Mouse (Mus musculus): Measurements from ENCODE around the gene Cstl1. TPM values are rescaled to one million over a fixed set of nuclear protein-coding genes. Genes with fewer than 3 reads are reported as not detected.
A peak's percentile ranks its signal among the peaks of the same experiment; 100 is the strongest.

Gene Cstl1
- not detected in 2 replicates for polyA plus RNA-seq (2012; rRNA removed)
- not detected in 2 replicates for polyA plus RNA-seq (2014; fragmentation: Nextera tagmentation; extraction: Ambion mirVana)

GRCm38 (mm10) chr2:148750058-148750457 is at the start of gene Cstl1:
Cstl1 (plus strand) TSS chr2:148750358.
- no peak within 1 kb of the TSS for H3K4me3 ChIP-seq (replicated peaks; ENCODE audit: low read length)
- no peaks in the 10 kb centered on the region for H3K9me3 ChIP-seq (ENCODE audit: control insufficient read depth, low read length)
- no peak for DNase-seq (ENCODE audit: low spot score)
- no peaks in the 10 kb centered on the region for H3K36me3 ChIP-seq (ENCODE audit: control insufficient read depth, insufficient read depth, low read length)
- H3K27ac ChIP-seq (replicated peaks; ENCODE audit: low read depth, low read length), result no peak within 1 kb of the TSS
- no peaks in the 10 kb centered on the region for H3K27me3 ChIP-seq (ENCODE audit: control insufficient read depth, insufficient read depth, low read length)
- H3K4me2 ChIP-seq (replicated peaks; ENCODE audit: low read depth, low read length, severe bottlenecking), result no peak within 1 kb of the TSS
- ATAC-seq (ENCODE audit: low FRiP score, low read depth), result no peak
- 72% methylated on average over 1 of the region's 1 CpGs for WGBS
- TF ChIP-seq POLR2A (IDR thresholded peaks at IDR 0.05; ENCODE audit: borderline replicate concordance, extremely low read depth, insufficient read depth, insufficient read length), result no peak
- no peak within 1 kb of the TSS for H3K9ac ChIP-seq (ENCODE audit: low read depth, low read length, severe bottlenecking)
- no peaks in the 10 kb centered on the region for H3K4me1 ChIP-seq (ENCODE audit: control insufficient read depth, insufficient read depth, low read length)

DNA sequence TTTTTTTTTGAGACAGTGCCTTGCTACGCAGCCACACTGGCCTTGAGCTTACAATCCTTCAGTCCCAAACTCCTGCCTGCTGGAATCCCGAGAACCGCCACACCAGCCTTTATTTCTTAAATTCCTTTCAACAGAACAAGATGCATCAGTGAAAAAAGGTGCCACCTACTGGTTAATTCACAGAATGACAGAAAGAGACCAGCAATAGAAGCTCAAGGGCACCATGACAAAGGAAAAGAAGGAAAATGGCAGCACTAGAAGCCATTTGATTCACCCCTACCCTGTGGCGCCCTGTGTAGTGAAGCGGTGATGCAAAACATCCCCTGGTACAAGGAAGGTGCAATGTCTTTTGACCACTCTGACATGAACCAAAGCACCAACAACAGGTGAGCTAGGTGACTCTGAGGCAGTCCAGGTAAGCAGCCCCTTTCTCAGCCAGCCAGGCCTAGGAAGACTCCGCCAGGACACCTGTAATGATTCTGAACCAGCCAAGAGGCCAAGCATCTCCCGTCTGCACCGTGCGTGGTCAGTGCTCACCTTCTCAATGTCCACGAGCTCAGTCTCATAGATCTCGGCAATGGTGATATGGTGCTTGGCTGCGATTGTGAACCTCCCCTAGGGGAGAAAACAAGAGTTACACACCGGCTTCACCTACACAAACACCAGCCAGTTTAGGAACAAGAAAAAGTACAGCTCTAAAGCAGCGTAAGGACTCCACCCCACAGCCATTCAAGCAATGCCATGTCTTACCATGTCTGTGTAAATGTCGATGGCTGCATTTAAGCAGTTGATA is 43.6 kb upstream of the Cstl1 start:
- Histone ChIP-seq H3K9me3 (ENCODE audit: control insufficient read depth, low read length) (no peaks in the 10 kb centered on the region), H3K4me3 (replicated peaks; ENCODE audit: low read length) (no peak overlapping the region), H3K36me3 (ENCODE audit: control insufficient read depth, insufficient read depth, low read length) (peaks cover 9% of the 10 kb centered on the region), H3K27ac (replicated peaks; ENCODE audit: low read depth, low read length) (no peak overlapping the region), H3K4me1 (ENCODE audit: control insufficient read depth, insufficient read depth, low read length) (no peaks in the 10 kb centered on the region), H3K27me3 (ENCODE audit: control insufficient read depth, insufficient read depth, low read length) (no peaks in the 10 kb centered on the region), H3K9ac (ENCODE audit: low read depth, low read length, severe bottlenecking) (no peak overlapping the region), H3K4me2 (replicated peaks; ENCODE audit: low read depth, low read length, severe bottlenecking) (no peak overlapping the region)
- DNase-seq (ENCODE audit: low spot score) (peak; percentile 70), ATAC-seq (ENCODE audit: low FRiP score, low read depth) (peak; percentile 19; the same call in 1 of the 2 replicates)
- 82% methylated on average over 15 of the region's 15 CpGs for WGBS
- no peak for TF ChIP-seq POLR2A (IDR thresholded peaks at IDR 0.05; ENCODE audit: borderline replicate concordance, extremely low read depth, insufficient read depth, insufficient read length)

GRCm38 (mm10) chr2:148707202-148707530 is 43.0 kb upstream of the Cstl1 start:
- Histone ChIP-seq H3K9ac (ENCODE audit: low read depth, low read length, severe bottlenecking) (no peak overlapping the region), H3K27me3 (ENCODE audit: control insufficient read depth, insufficient read depth, low read length) (no peaks in the 10 kb centered on the region), H3K4me3 (replicated peaks; ENCODE audit: low read length) (no peak overlapping the region), H3K4me1 (ENCODE audit: control insufficient read depth, insufficient read depth, low read length) (no peaks in the 10 kb centered on the region), H3K36me3 (ENCODE audit: control insufficient read depth, insufficient read depth, low read length) (peaks cover 9% of the 10 kb centered on the region; the same call in 1 of the 2 replicates), H3K4me2 (replicated peaks; ENCODE audit: low read depth, low read length, severe bottlenecking) (no peak overlapping the region), H3K9me3 (ENCODE audit: control insufficient read depth, low read length) (no peaks in the 10 kb centered on the region), H3K27ac (replicated peaks; ENCODE audit: low read depth, low read length) (no peak overlapping the region)
- 85% methylated on average over 6 of the region's 6 CpGs for WGBS
- ATAC-seq (ENCODE audit: low FRiP score, low read depth) (no peak), DNase-seq (ENCODE audit: low spot score) (no peak)
- TF ChIP-seq POLR2A (IDR thresholded peaks at IDR 0.05; ENCODE audit: borderline replicate concordance, extremely low read depth, insufficient read depth, insufficient read length), result no peak

GRCm38 (mm10) chr2:148712326-148712725 is 37.8 kb upstream of the Cstl1 start:
- Histone ChIP-seq H3K9ac (ENCODE audit: low read depth, low read length, severe bottlenecking) (no peak overlapping the region), H3K4me2 (replicated peaks; ENCODE audit: low read depth, low read length, severe bottlenecking) (no peak overlapping the region), H3K4me1 (ENCODE audit: control insufficient read depth, insufficient read depth, low read length) (no peaks in the 10 kb centered on the region), H3K4me3 (replicated peaks; ENCODE audit: low read length) (no peak overlapping the region), H3K27ac (replicated peaks; ENCODE audit: low read depth, low read length) (no peak overlapping the region), H3K9me3 (ENCODE audit: control insufficient read depth, low read length) (no peaks in the 10 kb centered on the region), H3K27me3 (ENCODE audit: control insufficient read depth, insufficient read depth, low read length) (no peaks in the 10 kb centered on the region), H3K36me3 (ENCODE audit: control insufficient read depth, insufficient read depth, low read length) (0 out of 2 replicates have a peak, but pooled peaks cover 1% of the 10 kb centered on the region)
- DNase-seq (ENCODE audit: low spot score) (no peak), ATAC-seq (ENCODE audit: low FRiP score, low read depth) (no peak)
- TF ChIP-seq POLR2A (IDR thresholded peaks at IDR 0.05; ENCODE audit: borderline replicate concordance, extremely low read depth, insufficient read depth, insufficient read length), result no peak
- WGBS, result 67% methylated on average over 3 of the region's 3 CpGs

- TF ChIP-seq POLR2A (IDR thresholded peaks at IDR 0.05; ENCODE audit: borderline replicate concordance, extremely low read depth, insufficient read depth, insufficient read length), result no peak
- ATAC-seq (ENCODE audit: low FRiP score, low read depth) (no peak), DNase-seq (ENCODE audit: low spot score) (no peak)
- H3K36me3 ChIP-seq (ENCODE audit: control insufficient read depth, insufficient read depth, low read length), result no peaks in the 10 kb centered on the region
- WGBS, result 79% methylated on average over 2 of the region's 2 CpGs
- H3K4me3 ChIP-seq (replicated peaks; ENCODE audit: low read length), result no peak overlapping the region
- no peaks in the 10 kb centered on the region for H3K27me3 ChIP-seq (ENCODE audit: control insufficient read depth, insufficient read depth, low read length)
- no peaks in the 10 kb centered on the region for H3K4me1 ChIP-seq (ENCODE audit: control insufficient read depth, insufficient read depth, low read length)
- no peak overlapping the region for H3K4me2 ChIP-seq (replicated peaks; ENCODE audit: low read depth, low read length, severe bottlenecking)
- H3K9ac ChIP-seq (ENCODE audit: low read depth, low read length, severe bottlenecking), result no peak overlapping the region
- H3K9me3 ChIP-seq (ENCODE audit: control insufficient read depth, low read length), result no peaks in the 10 kb centered on the region
- H3K27ac ChIP-seq (replicated peaks; ENCODE audit: low read depth, low read length), result no peak overlapping the region
Observed at GRCm38 (mm10) chr2:148717072-148717471, 33.1 kb upstream of the Cstl1 start.

Measured in limb, embryonic 14.5 days (tissue).